Mouse (Mus musculus): ENCODE measurements around the gene Tiam1.

DNA sequence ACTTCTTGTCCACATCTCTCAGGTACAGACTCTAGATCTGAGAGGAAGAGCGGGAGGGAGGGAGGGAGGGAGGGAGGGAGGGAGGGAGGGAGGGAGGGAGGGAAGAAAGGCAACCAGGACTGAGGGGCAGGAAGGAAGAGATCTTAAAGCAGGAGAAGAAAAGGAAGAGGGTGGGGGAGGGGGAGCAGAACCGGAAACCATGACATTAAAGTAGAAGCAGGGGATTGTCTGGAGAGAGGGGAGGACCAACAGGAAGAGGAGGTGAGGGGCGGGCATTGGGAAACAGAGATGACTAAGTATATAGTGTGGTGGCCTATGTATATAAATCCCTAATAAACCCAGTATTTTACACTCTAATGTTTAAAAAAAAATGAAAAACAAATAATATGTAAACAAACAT, 34.1 kb downstream of the Tiam1 start:
- TF ChIP-seq CTCF (IDR thresholded peaks at IDR 0.05; ENCODE audit: low read depth, low read length) = no peak
- TF ChIP-seq GATA1 (IDR thresholded peaks at IDR 0.05; ENCODE audit: borderline replicate concordance, low read length) = no peak
